Mouse (Mus musculus) ES-Bruce4 (cell line): ENCODE results near the gene Nos1ap.

ENCODE experiments used
- CTCF ChIP-seq: IDR thresholded peaks from one replicate; pipeline ENCODE4 v1.8.1; 2011; ENCODE audit warnings: low read depth, low read length
- EP300 ChIP-seq: IDR thresholded peaks from 2 replicates; pipeline ENCODE4 v1.6.1; 2011; ENCODE audit warnings: low read depth, low read length; ENCODE audit not compliant: insufficient read depth
- POLR2A ChIP-seq: IDR thresholded peaks from one replicate; pipeline ENCODE4 v1.8.1; 2011; ENCODE audit warnings: low read length; ENCODE audit not compliant: insufficient read depth

GRCm38 (mm10) chr1:170445458-170445857 is 144.2 kb downstream of the Nos1ap start:
- TF ChIP-seq CTCF, result no peak
- TF ChIP-seq POLR2A, result no peak
- TF ChIP-seq EP300, result no peak
